Mouse (Mus musculus): ENCODE measurements around the gene Gm13697. TPM values are rescaled to one million over a fixed set of nuclear protein-coding genes. Genes with fewer than 3 reads are reported as not detected.

Gm13697 gene
- total RNA-seq, 2 experiments from 2014 or later = 1.9 TPM; not detected in 1

DNA sequence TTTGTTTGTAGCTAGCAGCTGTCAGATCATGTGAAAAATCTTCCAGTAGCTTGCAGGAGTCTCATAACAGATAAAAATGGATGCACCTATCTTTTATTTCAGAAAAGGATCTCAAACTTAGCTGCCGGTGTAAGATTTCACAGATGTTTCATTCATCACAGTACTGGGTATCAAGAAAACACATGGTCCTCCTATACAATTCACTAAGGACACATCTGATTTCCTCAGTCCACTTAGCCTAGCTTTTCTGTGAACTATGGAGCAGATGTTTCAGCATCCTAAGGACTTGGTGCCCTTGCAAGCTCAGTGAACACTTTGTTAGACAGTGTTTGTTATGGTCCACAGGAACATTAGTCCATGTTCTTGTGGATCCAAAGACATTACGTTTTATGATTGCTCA lies 38.8 kb downstream of the Gm13697 start:
- ATAC-seq (replicated peaks; ENCODE audit: low FRiP score, poor library complexity, severe bottlenecking) = no peak

DNA sequence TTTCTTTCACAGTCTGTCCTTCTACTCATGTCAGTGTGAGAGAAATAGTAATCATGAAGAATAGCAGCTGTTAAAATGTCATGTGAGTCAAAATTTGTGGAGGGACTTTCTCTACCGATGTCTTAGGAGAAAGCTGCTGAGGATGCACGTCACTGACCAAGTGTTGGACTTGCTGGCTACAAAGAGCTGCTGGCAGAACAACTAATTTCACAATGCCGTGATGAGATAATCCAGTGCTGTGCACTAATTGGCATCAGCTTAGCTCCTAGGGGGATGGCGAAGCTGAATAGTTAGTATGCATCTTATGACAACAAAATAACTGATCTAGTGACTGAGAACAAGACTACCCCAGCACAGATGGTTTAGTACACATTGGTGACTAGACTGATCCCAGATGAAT lies 40.7 kb downstream of the Gm13697 start:
- ATAC-seq (replicated peaks; ENCODE audit: low FRiP score, poor library complexity, severe bottlenecking) = no peak

DNA sequence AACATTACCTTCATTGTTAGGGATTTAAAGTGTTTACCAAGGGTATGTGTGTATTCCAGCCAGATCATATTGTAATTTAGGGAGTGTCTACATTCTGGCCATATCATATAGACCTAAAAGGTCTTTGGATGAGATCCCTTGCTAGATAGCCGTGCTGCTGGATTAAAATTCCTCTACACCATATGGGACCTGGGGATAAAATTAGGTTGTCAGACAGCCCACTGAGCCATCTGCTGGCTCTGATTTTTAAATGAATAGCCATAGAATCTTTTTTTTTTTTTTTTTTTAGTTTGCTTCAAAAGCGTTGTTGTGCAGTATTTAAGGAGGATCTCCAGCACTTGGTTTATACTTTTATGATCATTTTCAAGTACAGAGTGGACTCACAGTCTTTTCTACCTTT lies 48.0 kb downstream of the Gm13697 start:
- no peak for ATAC-seq (replicated peaks; ENCODE audit: low FRiP score, poor library complexity, severe bottlenecking)

DNA sequence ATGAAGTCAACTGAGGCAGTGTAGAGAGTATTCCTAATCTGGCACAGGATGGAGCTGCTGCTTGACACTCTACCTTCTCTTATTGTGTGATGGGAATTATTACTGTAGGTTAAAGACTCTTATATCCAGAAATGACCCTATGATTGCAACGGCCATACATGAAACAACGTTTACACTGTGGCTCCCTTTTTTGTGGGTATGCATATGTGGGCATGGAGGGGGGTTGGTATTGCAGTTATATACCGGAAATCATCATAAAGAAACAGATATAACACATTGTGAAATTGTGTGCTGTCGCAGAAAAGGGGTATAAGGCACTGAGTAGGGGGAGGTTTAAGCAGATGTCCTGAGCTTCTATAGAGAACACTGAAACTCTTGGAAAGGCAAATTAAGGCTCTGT lies 51.5 kb downstream of the Gm13697 start:
- no peak for ATAC-seq (replicated peaks; ENCODE audit: low FRiP score, poor library complexity, severe bottlenecking)

Other genes starting within 250 kb of the Gm13697 start
- gene Fam171b, start 172.1 kb upstream of the Gm13697 start, total RNA-seq (2015; ENCODE audit: low replicate concordance) = not detected in 2 replicates
- gene Fam171b, start 172.1 kb upstream of the Gm13697 start, total RNA-seq (2017; ENCODE audit: low replicate concordance) = not detected in 2 replicates
- not detected in 2 replicates for gene Zswim2, start 43.5 kb upstream of the Gm13697 start, total RNA-seq (2015; ENCODE audit: low replicate concordance)
- not detected in 2 replicates for gene Zswim2, start 43.5 kb upstream of the Gm13697 start, total RNA-seq (2017; ENCODE audit: low replicate concordance)
- gene Gm13698, start 29.1 kb upstream of the Gm13697 start, total RNA-seq (2015; ENCODE audit: low replicate concordance) = not detected in 2 replicates
- gene Gm13698, start 29.1 kb upstream of the Gm13697 start, total RNA-seq (2017; ENCODE audit: low replicate concordance) = 1.9 TPM in 1 of 2 replicates, not detected in the other
- gene Gm13693, start 23.2 kb upstream of the Gm13697 start, total RNA-seq (2015; ENCODE audit: low replicate concordance) = not detected in 2 replicates
- gene Gm13693, start 23.2 kb upstream of the Gm13697 start, total RNA-seq (2017; ENCODE audit: low replicate concordance) = 1.9 TPM in 1 of 2 replicates, not detected in the other
- not detected in 2 replicates for gene Gm13695, start 17.4 kb upstream of the Gm13697 start, total RNA-seq (2015; ENCODE audit: low replicate concordance)
- gene Gm13695, start 17.4 kb upstream of the Gm13697 start, total RNA-seq (2017; ENCODE audit: low replicate concordance) = 1.9 TPM in 1 of 2 replicates, not detected in the other
- not detected in 2 replicates for gene Gm13696, start 11.6 kb upstream of the Gm13697 start, total RNA-seq (2015; ENCODE audit: low replicate concordance)
- gene Gm13696, start 11.6 kb upstream of the Gm13697 start, total RNA-seq (2017; ENCODE audit: low replicate concordance) = 1.9 TPM in 1 of 2 replicates, not detected in the other
- gene Gm13694, start 5.8 kb upstream of the Gm13697 start, total RNA-seq (2015; ENCODE audit: low replicate concordance) = not detected in 2 replicates
- 1.9 TPM in 1 of 2 replicates, not detected in the other for gene Gm13694, start 5.8 kb upstream of the Gm13697 start, total RNA-seq (2017; ENCODE audit: low replicate concordance)
- gene Gm13691, start 5.8 kb downstream of the Gm13697 start, total RNA-seq (2015; ENCODE audit: low replicate concordance) = not detected in 2 replicates
- gene Gm13691, start 5.8 kb downstream of the Gm13697 start, total RNA-seq (2017; ENCODE audit: low replicate concordance) = not detected in 2 replicates